Mouse (Mus musculus) left cerebral cortex, adult 8-10 months (tissue): ENCODE measurements around the gene Adamts17. TPM values are rescaled to one million over a fixed set of nuclear protein-coding genes. Genes with fewer than 3 reads are reported as not detected.
A peak's percentile ranks its signal among the peaks of the same experiment; 100 is the strongest.

Experiments used
- DNase-seq, 2 experiments: peaks; one replicate each; pipeline ENCODE4 v3.0.0; 2022; ENCODE audit warnings: low spot score in 2 of 2
- total RNA-seq, 4 experiments: library from RNA; stranded (reverse); gene quantifications; 2 replicates each; pipeline ENCODE4 v1.2.4; 2022

Adamts17 gene
- total RNA-seq, 4 experiments from 2014 or later: 7.5 to 11.3 (median 7.8) TPM

DNA sequence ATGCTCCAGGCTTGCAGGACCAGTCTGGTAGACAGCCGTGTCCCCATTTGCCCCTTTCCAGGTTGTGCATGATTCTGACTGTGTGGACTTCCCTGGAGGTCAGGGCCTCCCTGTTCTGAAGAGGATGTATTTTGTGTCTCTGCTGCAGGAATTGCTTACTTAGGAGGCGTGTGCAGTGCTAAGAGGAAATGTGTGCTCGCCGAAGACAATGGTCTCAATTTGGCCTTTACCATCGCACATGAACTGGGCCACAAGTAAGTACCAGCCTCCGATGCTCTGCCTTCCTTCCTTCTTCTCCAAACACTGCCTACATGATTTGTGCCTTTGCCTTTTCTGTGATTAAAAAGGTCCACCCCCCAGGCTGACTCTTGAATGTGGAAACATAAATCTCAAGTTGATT lies 129.1 kb downstream of the Adamts17 start:
- no peak for DNase-seq

DNA sequence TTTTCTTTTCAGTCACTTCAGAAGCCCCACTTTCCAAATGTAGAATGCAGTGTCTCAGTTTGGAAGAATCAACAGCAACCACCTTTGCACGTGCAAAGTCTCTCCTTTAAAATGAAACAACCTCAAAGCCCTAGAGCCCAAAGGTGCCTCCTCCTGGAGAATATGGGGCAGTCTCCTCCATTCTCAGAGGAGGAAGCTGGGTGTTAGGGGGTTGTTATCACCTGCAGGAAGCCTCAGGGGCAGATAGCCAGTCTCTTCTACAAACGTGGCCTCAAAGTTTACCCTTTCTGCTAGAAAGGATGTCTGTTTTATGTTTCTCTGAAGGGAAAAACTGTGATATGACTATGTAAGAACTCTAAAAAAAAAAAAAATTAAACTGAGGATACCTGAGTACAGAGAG lies 129.7 kb downstream of the Adamts17 start:
- no peak for DNase-seq

DNA sequence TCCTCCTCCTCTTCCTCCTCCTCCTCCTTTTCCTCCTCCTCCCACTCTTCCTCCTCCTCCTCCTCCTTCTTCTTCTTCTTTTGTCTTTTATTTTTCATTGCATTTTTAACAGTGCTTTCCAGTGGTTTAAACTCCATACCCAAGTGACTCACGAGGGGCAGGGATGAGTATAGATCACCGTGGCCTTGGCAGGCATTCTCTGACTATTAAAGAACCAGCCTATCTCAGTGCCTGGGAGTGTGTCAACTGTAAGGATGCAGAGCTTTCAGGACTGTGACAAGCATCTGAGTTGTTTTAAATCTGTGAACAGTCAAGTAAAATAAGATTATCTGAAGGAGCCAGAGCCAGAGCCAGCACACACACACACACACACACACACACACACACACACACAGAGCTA lies 130.7 kb downstream of the Adamts17 start:
- DNase-seq: no peak

DNA sequence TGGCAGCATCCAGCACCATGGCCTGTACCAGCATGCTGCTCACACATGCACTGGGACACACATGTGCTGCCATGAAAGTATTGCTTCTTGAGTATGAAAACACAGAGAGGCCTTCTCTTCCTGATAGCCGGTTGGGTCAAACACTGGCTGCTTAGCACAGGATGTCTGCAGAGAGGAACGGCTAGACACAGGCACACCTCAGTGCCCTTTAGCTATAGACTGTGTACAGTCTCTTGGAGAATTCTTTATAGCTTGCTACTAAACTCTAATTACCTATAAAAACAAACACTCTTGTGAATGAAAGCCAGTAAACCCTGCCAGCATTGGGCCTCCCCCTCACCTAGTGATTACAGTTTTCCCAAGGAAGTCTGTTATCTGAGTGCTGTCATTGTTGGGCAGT lies 131.4 kb downstream of the Adamts17 start:
- no peak for DNase-seq

DNA sequence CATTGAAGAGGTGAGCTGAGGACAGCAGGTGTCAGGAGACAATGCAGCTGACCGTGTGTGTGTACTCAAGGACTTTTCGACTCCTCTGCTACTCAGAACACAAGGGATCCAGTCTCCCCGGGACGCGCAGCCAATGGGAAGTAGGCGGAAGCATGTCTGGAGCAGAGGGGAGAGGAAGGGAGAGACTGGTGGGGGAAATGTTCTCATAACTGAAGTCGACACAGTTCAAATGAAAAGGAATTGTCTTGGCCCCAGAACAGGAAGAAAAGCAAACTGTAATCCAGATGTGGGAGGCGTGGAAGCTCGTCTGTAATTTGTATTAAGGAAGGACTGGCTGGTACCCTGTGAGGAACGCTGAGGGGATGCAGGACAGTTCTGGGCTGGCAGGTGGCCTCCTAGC lies 135.3 kb downstream of the Adamts17 start:
- no peak for DNase-seq

DNA sequence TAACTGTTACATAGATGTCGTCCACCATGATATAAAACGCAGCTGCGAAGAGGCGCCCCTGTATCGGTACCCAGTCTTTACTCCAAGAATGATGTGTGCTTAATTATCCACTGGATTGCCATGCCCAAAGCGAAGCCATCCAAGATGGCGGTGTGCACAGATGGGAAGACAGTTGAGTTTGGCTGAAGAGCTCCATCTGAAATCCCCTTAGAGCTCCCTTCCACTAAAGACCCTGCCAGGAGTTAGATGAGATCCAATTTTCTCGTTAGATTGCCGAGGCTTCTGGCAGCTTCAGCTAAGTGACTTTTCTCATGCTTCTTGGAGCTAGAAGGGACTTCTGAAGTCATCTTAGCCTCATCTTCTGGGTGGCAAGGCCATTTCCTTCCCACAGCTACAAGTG lies 136.8 kb downstream of the Adamts17 start:
- no peak for DNase-seq

DNA sequence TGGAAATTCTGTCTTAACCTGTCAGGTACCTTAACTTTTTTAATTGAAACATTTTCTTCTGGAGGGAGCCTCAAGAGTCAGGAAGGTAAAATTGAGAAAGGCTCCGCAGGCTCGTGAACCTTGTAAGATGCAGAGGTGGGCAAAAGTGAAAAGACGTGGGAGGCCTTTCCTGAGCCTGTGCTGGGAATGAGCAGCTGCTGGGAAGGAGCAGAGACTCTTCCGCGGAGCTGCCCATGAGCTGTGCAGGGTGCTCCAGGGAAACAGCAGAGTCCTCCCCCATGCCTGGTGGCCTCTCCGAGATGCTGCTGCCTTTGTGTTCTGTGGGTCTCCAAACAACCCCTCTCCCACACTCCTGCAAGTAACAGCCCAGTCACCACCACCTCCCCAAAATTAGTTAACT lies 142.1 kb downstream of the Adamts17 start:
- peak in 1 of 2 experiments; percentile 40 for DNase-seq

DNA sequence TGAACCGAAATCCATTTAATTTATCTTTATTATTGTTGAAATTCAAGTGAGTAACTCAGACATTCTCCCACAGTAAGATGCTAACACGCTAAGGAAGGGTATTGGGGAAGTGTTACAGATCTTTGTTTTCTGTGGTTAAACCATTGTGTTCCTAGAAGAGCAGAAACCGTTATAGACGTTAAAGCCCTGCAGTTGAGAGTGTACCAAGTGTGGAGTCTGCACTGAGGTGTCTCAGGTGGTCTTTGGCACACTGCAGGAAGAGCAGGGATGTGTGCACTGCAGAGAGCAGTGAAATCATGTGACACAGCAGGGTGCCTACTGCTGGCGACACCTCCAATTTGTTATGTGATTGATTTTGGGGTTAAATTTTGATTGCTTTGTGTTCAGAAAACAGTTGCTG lies 142.5 kb downstream of the Adamts17 start:
- no peak for DNase-seq

DNA sequence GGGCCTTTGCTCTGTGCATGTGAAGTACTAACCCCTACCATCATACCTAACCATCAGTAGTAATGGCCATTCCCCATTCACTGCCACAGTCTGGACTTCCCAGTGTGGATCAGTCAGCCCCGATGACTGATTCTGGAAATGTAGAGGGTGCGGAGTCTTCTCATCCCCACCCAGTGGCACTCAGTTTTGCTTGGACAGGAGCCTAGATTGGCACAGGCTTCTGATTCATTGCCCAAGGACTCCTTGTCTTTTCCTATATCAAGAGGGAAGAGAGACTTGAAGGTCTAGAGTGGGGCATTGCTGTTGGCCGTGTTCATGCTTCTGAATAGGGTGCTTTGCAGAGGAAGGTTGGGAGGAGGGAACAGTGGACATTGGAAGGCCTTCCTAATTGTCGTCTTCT lies 148.1 kb downstream of the Adamts17 start:
- DNase-seq: no peak

DNA sequence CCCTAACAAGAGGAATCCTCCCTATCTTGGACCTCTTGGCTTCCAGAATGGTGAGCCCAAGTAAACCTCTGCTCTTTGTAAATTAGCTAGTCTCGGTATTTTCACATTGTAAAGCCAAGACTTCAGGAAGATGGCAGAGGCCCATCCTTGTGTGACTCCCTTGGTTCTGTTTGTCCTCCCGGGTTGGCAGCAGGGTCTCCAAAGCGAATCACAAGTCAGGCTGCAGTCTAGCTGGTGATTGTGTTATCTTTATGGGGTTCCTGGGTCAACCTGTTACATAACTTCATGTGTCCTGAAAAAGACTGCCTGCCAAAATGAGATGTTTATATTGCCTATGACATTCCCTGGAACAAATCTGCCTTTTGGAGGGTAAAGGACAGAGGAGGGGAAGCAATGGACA lies 148.9 kb downstream of the Adamts17 start:
- no peak for DNase-seq

DNA sequence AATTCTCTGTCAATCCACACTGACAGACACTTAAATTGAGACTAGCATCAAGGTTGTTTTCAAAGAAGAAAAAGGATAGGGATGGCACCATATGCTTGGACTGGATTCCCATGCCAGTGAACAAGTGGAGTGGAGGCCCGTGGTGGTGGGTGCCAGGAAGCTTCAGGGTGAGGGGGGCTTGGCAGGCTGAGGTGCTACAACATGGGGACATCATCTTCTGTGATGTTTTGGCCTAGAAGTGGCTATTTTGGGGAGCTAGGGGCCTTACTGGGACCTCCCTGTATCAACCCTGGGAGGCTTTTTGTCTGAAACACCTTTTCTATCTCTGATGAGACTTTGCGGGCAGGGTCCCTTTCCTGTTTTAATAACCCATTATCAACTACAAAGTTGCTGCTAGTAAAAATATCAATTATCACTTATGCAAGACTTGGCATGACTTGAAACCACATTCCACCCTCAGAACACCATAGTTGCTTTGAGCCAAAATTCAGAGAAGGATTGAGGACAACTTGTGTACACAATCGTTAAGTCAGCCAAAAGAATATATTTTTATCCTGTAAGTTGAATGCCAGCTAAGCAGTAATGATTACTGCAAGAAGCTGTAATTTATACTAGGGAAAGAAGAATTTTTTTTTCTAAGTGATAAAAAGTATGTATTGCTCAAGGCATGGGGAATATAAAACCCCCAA lies 150.0 kb downstream of the Adamts17 start:
- no peak for DNase-seq

DNA sequence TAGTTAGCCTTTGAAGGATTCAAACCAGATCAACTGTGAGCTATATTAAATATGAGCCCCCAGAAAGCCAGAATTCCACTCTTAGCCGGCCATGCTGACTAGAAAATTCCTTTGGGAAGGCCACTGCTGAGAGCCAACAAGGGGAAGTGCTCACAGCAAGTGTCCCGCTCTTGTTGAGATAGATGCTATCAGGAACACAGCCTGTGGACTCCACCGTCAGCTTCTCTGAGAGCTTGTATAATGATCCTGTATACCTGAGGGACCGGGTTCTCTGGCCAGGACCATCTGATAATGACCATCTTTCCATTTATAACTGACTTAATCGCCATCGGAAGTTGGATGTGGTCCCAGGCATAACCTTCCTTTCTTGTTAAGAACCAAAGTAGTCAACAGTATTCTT lies 159.3 kb downstream of the Adamts17 start:
- no peak for DNase-seq

DNA sequence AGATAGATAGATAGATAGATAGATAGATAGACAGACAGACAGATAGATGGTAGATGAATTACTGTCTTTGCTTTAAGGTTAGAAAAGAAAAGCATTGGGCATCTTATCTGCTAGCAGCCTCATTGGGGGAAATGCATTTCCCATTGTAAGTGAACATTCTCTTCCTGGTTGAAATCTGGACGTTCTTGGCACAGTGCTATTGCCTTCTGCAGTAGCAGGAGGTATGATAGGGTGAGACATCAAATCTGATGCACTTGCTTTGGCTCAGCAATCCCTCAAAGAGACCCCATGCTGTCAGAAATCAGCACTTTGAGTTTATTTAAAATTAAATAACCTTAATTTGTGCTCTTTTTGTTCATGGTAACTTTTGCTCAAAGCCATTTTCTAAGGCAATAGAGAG lies 164.1 kb downstream of the Adamts17 start:
- DNase-seq: no peak

DNA sequence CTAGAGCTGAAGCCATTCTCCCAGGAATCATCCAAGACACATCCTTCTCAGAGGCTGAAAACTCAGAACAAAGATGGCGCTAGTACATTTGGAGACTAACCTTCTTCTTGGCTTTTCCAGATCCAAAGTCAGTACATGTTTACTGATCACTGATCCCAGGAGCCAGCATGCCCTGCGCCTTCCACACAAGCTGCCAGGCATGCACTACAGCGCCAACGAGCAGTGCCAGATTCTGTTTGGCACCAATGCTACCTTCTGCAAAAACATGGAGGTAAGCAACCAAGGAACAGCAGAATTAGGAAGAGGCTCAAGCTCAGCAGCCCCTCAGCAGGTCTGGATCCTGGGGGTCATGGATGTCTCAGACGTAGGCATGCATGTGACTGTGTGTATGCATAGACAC lies 164.7 kb downstream of the Adamts17 start:
- no peak for DNase-seq

DNA sequence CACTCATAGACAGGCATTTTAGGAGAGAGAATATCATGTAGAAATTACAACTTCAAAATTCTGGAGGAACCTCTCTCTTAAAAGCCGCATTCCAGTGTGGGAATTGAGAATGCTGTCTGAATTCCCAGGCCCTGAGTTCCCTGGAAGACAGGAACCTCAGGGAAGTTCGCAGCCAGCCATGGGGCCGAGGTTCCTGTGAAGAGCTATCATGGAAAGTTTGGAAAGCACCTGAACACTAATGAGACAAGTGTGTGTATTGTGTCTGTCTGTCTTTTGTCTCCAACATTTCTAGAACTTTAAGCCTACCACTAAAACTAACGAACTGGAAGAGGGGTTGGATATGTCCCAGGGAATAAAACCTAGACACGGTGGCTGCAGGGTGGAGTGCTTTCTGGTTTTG lies 170.3 kb downstream of the Adamts17 start:
- DNase-seq: no peak

DNA sequence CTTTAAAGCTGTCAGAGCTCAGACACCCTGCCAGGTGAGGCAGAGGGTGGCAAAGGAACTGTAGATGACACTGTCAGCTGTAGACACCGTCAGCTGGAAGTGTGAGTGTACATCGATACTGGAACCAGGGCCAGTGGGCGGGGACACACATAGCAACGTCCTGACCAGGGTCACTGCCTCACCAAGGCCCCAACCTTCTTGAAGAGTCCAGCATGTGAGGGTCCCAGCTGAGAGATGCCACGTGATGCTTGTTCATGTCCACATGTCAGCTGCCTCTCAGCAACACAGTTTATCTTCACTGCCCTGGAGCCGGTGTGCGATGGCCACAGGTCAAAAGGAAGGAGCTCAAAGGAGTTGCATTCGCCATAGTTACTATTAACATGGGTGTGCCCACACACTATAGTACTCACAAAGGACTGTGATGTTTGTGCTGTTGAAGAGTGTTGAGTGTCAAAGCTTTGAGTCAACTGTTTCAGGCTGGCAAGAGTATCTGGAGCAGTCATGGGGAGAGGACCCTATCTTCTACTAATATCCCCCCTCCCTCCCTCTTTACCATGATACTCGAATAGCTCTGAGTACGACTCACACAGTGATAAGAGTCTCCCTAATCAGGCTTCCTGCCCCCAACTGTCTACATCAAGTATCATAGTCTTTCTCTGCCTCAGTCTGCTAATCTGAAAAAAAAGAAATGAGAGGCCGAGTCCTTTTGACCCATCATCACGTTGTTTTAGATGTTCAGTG lies 172.6 kb downstream of the Adamts17 start:
- DNase-seq: no peak

DNA sequence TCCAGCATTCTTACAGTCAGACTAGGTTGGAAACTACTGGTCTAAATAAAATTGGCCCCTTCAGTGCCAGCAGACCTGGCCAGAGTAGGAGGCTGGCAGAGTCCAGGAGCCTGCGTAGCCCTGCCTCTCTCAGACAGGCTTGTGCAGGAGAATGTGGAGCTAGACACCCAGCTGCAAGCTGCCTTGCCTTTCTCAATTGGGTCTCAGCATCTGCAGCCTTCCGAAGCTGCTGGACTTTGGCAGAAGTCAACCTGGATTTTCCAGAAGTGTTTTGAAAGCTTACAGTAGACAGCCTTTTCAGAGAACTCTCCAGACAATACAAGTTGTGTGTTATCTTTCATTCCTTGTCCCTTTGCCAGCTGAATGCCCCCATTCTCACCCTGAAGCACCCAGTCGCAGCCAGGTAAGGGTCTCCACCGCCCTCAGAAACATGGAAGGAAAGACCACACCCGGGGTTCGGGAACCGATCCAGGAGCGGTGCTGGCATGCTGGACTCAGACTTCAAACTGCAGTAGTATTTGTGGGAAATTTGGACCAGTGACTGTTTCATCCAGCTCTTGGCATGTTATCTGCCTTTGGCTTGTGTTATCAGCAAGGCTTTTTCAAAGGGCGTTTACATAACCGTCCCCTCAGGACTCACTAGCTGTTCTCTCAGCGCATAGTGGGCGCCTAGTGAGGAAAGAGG lies 173.8 kb downstream of the Adamts17 start:
- no peak for DNase-seq

DNA sequence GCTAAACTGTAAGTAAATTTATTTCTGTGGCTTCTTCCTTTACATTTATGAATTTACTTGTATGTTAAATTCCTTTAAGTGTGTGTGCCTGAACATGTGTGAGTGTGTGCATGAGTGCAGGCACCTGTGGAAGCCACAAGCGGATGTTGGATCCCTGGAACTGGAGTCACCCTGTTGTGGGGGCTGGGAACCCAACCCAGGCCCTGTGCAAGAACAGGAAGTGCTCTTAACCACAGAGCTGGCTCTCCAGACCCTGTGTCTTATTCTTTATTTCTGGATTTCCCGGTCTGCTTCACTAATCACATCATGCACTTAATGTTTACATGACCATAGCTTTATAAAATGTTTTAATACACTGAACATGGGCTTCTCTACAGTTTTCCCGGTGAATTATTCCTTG lies 180.4 kb downstream of the Adamts17 start:
- no peak for DNase-seq

DNA sequence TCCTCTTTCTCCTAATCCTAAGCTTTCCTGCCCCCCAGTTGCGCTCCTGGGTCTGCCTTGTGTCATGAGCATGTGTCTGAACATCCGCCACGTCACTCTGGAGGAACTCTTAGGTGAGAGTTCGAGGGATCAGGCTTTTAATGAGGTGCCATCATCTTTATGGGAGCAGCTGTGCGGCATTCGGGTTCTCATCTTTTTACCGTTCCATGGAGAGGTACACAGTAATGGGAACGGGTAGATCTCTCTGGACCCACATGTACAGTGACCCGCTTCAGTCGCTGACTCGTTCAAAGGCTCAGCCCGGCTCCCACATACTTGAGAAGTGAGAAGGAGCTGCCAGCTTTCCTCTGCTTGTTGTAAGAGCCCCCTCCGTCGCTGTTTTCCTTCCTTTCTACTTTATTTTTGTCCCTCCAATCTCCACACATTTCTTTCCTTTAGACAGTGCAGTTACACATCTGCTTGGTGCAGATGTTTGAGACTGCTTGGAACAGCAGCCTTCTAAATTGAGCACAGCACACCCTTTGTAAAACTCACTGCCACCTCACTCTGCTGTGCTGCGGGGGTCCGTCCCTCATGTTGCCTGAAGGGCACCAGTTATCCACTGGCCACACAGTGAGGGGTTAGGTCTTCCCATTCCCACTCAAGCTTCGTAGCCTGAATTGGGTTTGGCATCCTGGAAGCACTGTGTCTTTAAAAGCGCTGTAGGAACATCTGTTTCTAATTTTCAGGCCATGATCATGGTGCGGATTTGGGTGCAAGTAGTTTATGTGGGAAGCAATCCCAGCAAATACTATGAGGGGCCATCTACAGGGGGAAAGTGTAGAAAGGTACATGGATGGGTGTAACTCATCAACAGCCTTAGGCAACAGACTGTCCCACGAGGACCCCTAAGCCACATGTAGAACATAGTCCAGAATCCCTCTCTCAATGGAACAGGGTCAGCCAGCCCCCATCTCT lies 186.9 kb downstream of the Adamts17 start:
- DNase-seq: no peak

DNA sequence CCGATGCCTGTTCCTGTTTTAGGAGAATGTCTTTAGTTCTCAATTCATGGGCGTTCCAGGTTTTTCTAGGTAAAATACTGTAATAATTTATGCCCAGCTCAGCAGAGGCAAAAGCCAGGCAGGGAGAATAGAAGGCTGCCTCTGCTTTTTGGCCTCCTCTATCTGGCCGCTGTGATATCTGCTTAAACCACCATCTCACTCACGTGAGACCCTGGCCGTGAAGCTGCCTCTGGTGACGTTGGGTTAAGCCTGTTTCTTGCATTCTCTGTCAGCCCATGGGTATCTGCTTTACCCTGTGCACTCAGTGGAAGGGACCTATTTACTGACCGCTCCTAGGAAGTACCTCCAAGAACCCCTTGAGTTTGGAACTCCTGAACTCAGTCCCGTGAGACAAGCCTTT lies 187.7 kb downstream of the Adamts17 start:
- no peak for DNase-seq

DNA sequence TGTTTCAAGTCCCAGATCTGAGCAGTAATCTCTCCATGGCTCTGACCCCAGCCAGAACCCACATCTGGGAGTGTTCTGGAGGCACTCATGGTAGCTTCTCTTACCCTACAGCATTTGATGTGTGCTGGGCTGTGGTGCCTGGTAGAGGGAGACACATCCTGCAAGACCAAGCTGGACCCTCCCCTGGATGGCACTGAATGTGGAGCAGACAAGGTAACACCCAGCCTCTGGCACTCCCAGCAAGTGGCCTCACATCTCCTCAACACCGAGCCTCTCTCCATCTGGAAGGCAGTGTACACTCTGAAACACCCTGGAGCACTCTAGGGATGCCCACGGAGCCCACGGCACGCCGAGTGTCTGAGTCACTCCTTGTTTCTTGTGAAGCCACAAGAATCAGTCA lies 188.2 kb downstream of the Adamts17 start:
- DNase-seq: no peak

DNA sequence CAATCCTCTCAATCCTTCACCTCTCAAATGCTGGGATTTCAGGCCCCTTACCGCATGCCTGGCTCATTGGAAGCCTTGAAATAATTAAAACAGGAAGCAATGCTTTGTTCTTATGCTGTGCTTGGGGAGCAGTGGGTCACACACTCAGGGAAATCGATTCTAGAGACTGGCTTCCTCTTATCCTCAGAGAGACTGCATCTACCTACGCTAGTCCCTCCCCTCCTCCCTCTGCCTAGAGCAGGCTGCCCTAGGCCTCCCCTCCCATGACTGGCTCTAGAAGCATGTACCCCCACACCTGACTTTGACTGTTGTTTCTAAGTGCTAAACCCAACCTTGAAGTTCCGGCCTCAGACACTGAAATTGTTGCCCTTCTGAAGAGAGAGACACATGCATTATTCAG lies 189.4 kb downstream of the Adamts17 start:
- DNase-seq: no peak
